8 mouse cellular contexts compared by ENCODE assay signal in genomic region chr17:86802351-86802985, GRCm38 (mm10).
DNase-seq lines count a peak whose midpoint lies in the region.

No protein-coding gene starts in this region.

- peak; percentile 24 to 42 for DNase-seq in cerebellum, postnatal 14 days
- no peak for DNase-seq in cerebellum, adult 18-20 months
- DNase-seq in ES-CJ7 (ENCODE audit: low read depth, low spot score), result peak; percentile 74
- DNase-seq in heart, adult 9 months (ENCODE audit: low spot score in 2 of 2), result peak; percentile 78 to 93
- DNase-seq in kidney, postnatal 25 days, result peak; percentile 60 to 82
- DNase-seq in testis, postnatal 10 days (ENCODE audit: low spot score), result peak; percentile 54
- DNase-seq in spleen, postnatal 4 days (ENCODE audit: low spot score in 2 of 2), result no peak
- no peak for DNase-seq in natural killer cell, adult 2 months (ENCODE audit: low spot score in 2 of 2)

Comparison
In these comparisons a context has a peak if more than half of its experiments do, and no peak if none do; other contexts are left out.
1. DNase-seq: peak in cerebellum, postnatal 14 days (2 of 2), ES-CJ7 (single experiment), heart, adult 9 months (2 of 2), kidney, postnatal 25 days (2 of 2) and testis, postnatal 10 days (single experiment); none in cerebellum, adult 18-20 months (0 of 2), spleen, postnatal 4 days (0 of 2) and natural killer cell, adult 2 months (0 of 2).